Comparison of ENCODE assay signal across 36 mouse cellular contexts in genomic region chr3:69169796-69170195, GRCm38 (mm10). TPM values are rescaled to one million over a fixed set of nuclear protein-coding genes. Genes with fewer than 3 reads are reported as not detected.
"Had no signal": no experiment of that assay in that cellular context is flagged by ENCODE, and none has a peak within 500 bp of the region (broad histone marks: within the 10 kb centered on the region; RNA-seq: fewer than 3 reads in every experiment).

No protein-coding gene starts in this region.

- H3K4me3 ChIP-seq: gastrocnemius, adult 2 months; heart, adult 2 months; heart, embryonic 12.5 days; hindbrain, embryonic 10.5 days; hindbrain, embryonic 12.5 days; intestine, embryonic 15.5 days; layer of hippocampus, adult 2 months; left cerebral cortex, adult 2 months; limb, embryonic 10.5 days; limb, embryonic 12.5 days had no signal

- H3K36me3 ChIP-seq: heart, embryonic 12.5 days; hindbrain, embryonic 10.5 days; hindbrain, embryonic 12.5 days; intestine, embryonic 15.5 days; limb, embryonic 10.5 days; limb, embryonic 12.5 days had no signal

- ATAC-seq: hindbrain, embryonic 16.5 days; inflammation-experienced regulatory T-cells, adult 6 months; intestine, embryonic 15.5 days; intestine, postnatal 0 days had no signal

- H3K27ac ChIP-seq: gastrocnemius, adult 2 months; heart, adult 2 months; hindbrain, embryonic 10.5 days; hindbrain, embryonic 12.5 days; hindbrain, embryonic 14.5 days; intestine, embryonic 15.5 days; layer of hippocampus, adult 2 months; left cerebral cortex, adult 2 months; limb, embryonic 10.5 days; limb, embryonic 12.5 days had no signal

- DNase-seq: gastrocnemius, adult 2 months; gastrocnemius, postnatal 10 days; gastrocnemius, postnatal 25 days; heart, adult 2 months; heart, postnatal 10 days; heart, postnatal 4 days; kidney, adult 18-20 months; kidney, adult 8-10 months; kidney, postnatal 10 days; kidney, postnatal 25 days; kidney, postnatal 4 days; liver had no signal

RNA-seq across cellular contexts. Expression of gene Arl14, which starts 52.4 kb away (rescaled TPM):
- total RNA-seq: gastrocnemius, adult 2 months; gastrocnemius, postnatal 10 days; gastrocnemius, postnatal 25 days; gastrocnemius, postnatal 4 days; granulocyte monocyte progenitor cell, adult 5-6 weeks; heart, adult 2 months; heart, postnatal 10 days; heart, postnatal 25 days; heart, postnatal 4 days; layer of hippocampus, adult 2 months; layer of hippocampus, postnatal 10 days; layer of hippocampus, postnatal 25 days; left cerebral cortex, adult 2 months; left cerebral cortex, postnatal 14 days; left cerebral cortex, postnatal 36 days had no signal
- polyA plus RNA-seq: heart, adult 2 months; heart, embryonic 12.5 days; heart, embryonic 14.5 days; heart, embryonic 16.5 days; hindbrain, embryonic 10.5 days; hindbrain, embryonic 12.5 days; hindbrain, embryonic 14.5 days; hindbrain, embryonic 16.5 days; inflammation-experienced regulatory T-cells, adult 6 months; kidney, embryonic 14.5 days; limb, embryonic 10.5 days; limb, embryonic 12.5 days; limb, embryonic 14.5 days; liver, embryonic 11.5 days had no signal
